Mouse (Mus musculus): Measurements from ENCODE around the gene Atp8b2.

GRCm38 (mm10) chr3:89998612-89999054 lies 35.3 kb upstream of the Atp8b2 start, which contains the start of gene Hax1:
- TF ChIP-seq CTCF (IDR thresholded peaks at IDR 0.05; ENCODE audit: low read depth, low read length), result no peak
- TF ChIP-seq GATA1 (IDR thresholded peaks at IDR 0.05; ENCODE audit: borderline replicate concordance, low read length), result no peak
- no peak for TF ChIP-seq POLR2AphosphoS5 (IDR thresholded peaks at IDR 0.05; ENCODE audit: insufficient replicate concordance, low read depth, low read length)
- TF ChIP-seq TAL1 (conservative IDR thresholded peaks at IDR 0.05; ENCODE audit: low read depth, low read length), result no peak
- no peak for TF ChIP-seq GATA2 (IDR thresholded peaks at IDR 0.05; ENCODE audit: borderline replicate concordance, low read depth, low read length)

Data from G1E (cell line).